Mouse (Mus musculus): Measurements from ENCODE around the gene Hoxb6.

Gene Hoxb6

DNA sequence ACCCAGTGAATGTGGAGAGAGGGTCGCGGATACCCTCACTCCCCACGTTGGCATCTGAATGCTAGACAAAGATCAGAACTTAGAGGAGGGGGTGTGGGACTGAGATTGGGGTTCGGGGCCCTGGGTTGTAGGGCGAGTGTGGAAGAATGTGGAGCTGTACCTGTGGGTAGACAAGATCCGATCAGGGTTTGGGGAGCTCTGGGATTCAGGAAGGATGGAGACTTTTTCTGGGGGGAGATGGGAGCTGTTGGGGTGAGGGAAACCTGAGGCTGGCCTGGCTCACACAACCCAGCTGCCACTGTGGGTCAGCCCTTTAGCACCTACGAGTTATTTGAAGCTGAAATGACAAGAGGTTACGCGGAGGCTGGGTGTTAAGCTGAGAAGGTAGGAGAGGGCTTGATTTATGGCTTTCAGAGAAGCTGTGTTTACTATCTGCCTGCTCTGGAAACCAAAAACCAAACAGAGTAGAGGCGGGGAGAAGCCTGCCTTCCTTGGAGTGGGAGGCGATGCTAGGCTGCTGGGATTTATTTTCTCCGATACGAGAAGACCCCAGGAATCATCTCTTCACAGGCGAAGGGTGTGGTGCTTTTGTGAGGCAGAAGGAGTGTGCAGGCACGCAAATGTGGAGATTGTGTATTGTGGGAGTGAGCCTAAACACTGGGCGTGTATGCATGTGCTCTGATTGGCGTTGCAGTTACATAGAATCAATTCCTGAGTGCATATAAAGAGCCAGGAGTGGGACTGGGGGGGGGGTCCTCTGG lies 41.1 kb downstream of the Hoxb6 start:
- no peak for DNase-seq (ENCODE audit: low read depth in 1 of 2, low spot score in 2 of 2)

DNA sequence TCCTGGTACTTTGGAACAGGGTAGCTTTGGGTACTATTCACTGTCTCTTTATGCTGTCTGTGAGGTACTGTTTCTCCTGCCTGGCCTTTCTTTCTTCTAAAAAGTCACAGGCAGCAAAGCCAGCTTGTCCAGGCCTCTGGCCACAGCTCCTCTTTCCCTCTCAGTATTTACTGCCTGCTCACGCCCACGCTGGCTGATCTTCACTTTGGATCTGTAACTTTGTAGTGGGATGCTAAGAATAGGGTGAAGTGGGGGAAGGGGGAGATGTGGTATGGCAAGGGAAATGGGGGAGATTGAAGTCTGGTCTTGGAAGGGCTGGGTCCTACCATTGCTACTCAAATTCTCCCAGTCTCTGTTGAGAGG lies 41.7 kb downstream of the Hoxb6 start:
- no peak for DNase-seq (ENCODE audit: low read depth in 1 of 2, low spot score in 2 of 2)

DNA sequence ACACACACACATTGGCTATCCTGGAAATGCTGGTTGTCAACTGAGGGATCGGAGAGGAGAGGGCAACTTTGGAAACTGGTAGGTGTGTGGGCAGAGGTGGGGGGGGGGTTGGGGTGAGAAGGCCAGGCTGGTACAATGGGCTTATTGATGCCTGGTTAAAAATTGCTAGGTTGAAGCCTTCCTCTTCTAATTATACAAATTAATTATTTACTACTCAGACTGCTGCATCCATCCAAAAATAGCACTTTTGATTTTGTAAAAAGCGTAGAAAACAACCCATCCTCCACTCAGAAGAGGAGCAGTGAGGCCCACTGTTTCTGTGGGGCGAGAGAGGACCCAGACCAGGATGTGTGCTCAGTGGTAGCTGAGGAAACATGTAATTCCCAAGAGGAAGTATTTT lies 42.7 kb downstream of the Hoxb6 start:
- no peak for DNase-seq (ENCODE audit: low read depth in 1 of 2, low spot score in 2 of 2)

DNA sequence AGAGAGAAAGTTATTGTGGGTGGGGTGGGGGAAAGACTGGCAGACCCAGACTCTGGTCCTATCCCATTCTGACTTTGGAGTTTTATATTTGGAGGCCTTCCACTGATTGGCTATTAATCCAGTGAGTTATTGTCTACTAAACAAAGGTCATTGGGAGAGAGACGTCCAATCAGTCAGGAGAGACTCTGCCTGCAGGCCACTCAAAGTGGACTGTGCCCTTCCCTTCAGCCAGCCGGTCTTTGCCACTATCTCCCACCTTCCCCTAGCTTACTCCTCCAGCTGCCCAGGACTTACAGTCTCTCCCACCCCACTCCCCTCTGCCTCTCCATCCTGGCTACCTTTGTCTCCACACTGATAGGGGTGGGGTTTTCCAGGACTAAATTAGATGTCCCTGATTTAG lies 44.3 kb downstream of the Hoxb6 start:
- DNase-seq (ENCODE audit: low read depth in 1 of 2, low spot score in 2 of 2) = no peak

DNA sequence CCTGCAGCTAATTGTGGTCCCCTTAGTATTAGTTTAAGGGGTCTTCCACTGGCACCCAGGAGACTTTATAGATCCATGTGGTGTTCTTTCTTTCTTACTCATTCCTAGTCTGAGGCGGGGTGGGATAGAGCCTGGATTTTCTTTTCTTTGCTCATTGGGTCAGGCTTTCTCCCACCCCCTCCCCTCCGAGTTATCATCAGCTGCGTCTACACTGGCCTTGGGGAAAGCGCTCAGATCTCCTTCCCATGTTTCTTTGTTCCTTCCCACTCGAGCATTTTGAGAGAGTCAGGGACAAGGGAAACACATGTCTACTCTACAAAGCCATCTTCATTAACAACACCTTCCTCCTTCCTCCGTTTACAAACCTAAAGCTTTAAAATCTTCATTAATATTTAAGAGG lies 44.8 kb downstream of the Hoxb6 start:
- no peak for DNase-seq (ENCODE audit: low read depth in 1 of 2, low spot score in 2 of 2)

DNA sequence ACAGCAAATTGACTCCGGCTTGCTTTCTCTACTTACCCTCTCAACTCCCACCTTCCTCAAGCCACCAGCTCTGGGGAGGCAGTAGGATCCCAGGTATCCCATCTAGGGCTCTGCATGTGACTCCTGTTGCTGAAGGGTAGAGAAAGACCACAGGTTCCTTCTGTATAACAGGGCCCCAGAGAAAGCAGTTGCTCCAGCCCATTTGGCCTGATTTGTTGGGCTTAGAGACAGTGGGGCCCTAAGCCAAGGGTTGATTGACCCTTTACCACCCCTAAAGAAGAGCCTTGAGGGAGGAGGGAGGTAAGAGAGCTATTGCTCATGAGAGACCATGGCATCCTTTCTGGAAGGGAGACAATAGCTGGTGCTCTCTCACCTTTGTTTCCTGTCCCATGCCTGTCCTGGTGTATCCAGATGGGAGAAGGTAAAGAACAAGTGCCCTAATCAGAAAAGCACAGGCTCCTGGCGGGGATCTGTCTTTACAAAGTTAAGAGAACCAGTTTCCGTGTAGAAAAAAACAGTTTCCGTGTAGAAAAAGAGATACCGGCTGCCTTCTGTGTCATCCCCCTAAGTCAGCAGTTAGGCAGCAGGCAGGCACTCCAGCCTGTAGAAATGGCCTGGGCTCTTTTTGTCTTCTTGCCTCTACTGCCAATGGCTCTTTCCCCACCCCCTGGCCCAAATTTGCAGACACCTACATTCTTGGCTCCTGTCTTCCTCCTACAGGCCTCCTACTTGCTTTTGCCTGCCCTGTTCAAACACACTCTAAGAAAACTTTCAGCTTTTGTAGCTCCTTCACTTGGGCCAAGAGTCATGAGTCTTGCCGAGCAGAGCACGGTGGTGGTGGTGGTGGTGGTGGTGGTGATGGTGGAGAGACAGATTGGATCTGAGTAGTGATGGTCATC lies 46.9 kb downstream of the Hoxb6 start:
- DNase-seq (ENCODE audit: low read depth in 1 of 2, low spot score in 2 of 2) = no peak

DNA sequence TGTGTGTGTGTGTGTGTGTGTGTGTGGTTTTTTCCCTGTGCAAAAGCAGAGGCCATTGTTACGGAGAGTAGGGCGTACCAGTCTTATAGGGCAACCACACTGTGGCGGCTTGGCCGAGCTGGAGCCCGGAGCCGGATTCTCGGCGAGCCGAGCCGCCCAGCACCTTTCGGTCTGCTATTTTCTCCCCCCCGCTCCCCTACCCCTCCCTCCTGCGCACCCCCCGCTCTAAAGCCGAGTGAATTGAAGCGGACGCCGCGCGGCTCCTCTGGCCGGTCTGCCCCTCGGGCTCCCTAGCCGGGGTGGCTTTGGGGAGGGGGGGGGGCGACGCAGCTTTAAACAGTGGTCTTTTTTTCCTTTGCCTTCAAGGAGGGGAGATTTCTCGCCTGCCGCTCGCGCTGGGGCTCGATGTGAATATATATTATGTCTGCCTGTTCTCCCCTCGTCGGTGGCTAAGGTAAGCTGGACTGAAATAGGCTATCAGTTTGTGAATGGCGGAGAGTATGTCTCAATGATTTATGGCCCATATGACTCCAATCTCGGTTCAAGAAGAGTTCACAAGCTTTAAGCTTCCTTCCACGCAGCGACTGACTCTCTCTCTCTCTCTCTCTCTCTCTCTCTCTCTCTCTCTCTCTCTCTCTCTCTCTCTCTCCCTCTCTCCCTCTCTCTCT lies 48.6 kb downstream of the Hoxb6 start:
- DNase-seq (ENCODE audit: low read depth in 1 of 2, low spot score in 2 of 2) = no peak

DNA sequence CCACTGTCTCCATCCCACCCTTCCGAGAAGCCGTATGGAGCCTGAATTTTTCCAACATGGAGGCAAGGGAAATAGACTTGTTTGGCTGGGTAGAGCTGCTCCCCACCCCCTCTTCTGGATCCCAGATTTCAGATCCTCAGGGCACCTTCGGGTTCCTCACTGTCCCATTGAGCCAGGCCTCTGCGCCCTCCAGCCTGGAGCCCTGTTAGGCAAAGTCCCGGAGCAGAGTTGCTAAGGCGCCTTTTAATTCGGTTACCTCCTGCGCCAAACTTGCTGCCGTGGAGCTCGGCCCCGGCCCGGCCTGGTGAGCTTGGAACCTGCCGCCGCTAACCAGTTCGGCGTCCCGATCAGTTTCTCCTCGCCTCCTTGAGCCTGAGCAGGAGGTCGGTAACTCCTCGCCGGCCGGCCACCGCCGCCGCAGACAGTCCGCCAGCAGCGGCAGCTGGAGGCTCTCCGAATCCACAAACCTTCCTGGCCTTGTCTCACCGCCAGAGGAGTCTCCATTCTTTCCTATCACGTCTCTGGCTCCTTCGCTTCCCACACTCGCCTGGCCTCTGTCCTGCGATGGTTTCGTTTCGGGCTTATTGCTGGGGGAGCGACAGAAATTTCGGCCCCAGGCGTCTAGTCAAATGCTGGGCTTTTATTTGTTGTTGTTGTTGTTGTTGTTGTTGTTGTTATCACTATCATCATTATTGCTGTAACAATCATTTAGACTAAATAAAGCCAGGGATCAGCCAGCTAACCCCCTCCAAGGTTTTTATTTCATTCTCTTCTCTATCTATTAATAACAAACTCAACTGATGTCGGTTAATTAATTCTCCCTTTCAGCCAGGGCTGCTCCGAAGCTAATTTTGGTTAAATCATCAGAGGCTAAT lies 49.7 kb downstream of the Hoxb6 start:
- DNase-seq (ENCODE audit: low read depth in 1 of 2, low spot score in 2 of 2) = no peak

DNA sequence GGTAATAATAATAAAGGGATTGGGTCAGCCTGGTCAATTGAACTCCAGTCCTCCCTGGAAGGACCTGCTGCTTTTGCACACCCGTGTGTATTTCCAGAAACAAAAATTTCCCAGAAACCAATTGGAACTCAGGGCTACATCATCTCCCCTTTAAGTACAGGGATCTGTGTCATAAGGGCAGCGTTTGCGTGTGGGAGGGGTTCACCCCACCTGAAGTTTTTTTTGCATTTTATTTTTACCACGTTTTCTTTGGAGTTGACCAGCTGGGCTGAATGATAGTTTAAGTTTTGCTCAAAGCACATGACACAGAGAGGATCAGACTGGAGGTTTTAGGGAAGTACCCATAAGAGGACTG lies 50.3 kb downstream of the Hoxb6 start:
- DNase-seq (ENCODE audit: low read depth in 1 of 2, low spot score in 2 of 2) = no peak

DNA sequence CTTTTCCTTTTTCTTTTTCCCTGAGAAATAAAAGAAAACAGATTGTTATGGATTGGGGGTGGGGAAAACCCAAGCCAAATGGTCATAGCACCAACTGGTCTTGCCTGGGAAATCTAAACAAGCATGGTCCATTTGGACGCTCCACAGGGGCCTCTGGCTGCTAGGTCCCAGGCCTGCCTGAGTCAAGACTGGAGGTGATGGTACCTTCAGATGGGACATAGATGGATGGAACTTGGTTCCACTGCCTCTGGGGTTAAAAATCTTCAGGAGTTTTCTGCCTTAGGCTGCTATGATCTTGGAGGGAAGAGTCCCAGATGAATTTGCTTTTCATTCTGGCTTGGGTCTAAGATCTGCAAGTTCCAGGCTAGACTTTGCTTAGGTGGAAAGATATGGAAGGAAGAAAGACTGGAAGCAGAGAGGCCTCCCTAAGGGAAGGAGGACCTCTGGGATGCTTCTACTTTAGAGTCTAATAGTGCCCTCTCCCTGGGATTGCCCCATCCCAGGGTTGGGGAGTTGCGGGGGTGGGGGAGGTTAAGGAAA lies 51.0 kb downstream of the Hoxb6 start:
- DNase-seq (ENCODE audit: low read depth in 1 of 2, low spot score in 2 of 2) = no peak

DNA sequence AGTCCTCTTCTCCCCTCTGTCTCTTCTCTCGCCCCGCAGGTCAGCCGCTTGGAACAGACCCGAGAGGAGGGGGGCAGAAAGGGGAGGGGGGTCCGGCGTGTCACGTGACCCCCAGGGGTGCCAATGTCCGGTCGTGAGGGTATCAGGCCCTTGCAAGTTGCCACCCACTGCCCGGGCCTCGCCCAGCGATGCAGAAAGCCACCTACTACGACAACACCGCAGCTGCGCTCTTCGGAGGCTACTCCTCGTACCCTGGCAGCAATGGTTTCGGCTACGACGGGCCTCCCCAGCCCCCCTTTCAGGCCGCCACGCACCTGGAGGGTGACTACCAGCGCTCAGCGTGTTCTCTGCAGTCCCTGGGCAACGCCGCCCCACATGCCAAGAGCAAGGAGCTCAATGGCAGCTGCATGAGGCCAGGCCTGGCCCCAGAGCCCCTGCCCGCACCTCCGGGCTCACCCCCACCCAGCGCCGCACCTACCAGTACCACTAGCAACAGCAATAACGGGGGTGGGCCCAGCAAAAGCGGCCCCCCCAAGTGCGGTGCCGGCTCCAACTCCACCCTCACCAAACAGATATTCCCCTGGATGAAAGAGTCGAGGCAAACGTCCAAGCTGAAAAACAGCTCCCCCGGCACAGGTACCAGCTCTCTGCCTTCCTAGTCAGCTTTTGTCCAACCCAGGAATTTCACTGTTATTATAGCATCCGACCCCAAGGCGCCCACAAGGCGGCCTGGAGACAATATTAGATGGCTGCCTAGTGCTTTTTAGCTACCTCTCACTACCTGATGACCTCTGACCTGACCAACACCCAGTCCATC lies 52.0 kb downstream of the Hoxb6 start:
- DNase-seq (ENCODE audit: low read depth in 1 of 2, low spot score in 2 of 2) = no peak

DNA sequence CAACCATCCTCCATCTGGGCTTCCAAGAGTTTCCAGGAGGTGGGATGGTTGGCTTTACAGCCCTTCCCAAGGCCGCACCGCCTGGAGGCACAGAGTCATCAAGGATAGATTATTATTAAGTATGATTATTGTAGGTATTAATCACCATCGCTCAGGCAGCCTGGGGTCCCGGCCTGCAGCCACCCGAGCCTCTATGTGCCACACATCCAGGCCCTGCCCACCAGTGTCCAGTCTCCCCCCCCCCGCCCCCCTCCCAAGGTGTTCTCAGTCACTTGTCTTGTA lies 52.5 kb downstream of the Hoxb6 start:
- no peak for DNase-seq (ENCODE audit: low read depth in 1 of 2, low spot score in 2 of 2)

DNA sequence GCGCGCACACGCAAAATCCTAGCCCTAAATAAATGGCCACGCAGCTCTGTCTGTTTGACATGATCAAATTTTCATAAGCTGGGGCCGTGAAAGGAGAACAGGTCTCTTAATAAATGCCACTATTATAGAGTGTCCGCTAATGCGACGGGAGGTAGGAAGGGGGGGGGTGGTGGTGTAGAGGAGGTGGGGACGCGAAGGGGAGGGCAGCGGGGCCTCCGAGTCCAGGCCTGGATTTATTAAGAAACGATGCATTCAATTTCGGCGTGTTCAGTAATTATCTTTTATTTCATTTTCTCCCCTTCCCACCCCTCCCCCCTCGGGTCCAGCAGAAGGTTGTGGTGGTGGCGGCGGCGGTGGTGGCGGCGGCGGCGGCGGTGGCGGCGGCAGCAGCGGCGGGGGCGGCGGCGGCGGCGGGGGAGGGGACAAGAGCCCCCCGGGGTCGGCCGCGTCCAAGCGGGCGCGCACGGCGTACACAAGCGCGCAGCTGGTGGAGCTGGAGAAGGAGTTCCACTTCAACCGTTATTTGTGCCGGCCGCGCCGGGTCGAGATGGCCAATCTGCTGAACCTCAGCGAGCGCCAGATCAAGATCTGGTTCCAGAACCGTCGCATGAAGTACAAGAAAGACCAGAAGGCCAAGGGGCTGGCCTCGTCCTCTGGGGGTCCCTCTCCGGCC lies 53.1 kb downstream of the Hoxb6 start:
- no peak for DNase-seq (ENCODE audit: low read depth in 1 of 2, low spot score in 2 of 2)

DNA sequence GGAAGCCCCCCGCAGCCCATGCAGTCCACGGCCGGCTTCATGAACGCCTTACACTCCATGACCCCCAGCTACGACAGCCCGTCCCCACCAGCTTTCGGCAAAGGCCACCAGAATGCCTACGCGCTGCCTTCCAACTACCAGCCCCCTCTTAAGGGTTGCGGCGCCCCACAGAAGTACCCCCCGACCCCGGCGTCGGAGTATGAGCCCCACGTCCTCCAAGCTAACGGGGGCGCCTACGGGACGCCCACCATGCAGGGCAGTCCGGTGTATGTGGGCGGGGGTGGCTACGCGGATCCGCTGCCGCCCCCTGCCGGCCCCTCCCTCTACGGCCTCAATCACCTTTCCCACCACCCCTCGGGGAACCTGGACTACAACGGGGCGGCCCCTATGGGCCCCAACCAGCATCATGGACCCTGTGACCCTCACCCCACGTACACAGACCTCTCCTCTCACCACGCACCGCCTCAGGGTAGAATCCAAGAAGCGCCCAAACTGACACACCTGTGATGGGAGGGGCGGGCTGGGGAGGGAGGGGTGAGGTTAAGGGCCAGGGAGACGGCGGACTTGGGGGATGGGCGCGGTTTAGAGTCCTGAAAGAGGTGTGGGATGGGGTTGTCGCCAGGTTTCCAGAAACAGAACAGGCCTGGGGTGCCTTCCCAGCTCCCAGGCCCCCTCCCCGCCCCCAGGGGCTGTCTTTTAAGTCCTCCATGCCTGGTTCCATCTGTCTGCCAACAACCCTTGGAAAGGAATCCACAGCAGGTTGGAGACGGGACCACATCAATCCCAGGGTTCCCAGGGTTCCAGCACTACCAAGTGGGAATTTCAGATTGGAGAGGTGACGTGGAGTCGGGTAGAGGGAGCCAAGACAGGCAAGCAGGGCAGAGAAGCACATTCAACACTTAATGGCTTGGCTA lies 53.9 kb downstream of the Hoxb6 start:
- DNase-seq (ENCODE audit: low read depth in 1 of 2, low spot score in 2 of 2) = no peak

DNA sequence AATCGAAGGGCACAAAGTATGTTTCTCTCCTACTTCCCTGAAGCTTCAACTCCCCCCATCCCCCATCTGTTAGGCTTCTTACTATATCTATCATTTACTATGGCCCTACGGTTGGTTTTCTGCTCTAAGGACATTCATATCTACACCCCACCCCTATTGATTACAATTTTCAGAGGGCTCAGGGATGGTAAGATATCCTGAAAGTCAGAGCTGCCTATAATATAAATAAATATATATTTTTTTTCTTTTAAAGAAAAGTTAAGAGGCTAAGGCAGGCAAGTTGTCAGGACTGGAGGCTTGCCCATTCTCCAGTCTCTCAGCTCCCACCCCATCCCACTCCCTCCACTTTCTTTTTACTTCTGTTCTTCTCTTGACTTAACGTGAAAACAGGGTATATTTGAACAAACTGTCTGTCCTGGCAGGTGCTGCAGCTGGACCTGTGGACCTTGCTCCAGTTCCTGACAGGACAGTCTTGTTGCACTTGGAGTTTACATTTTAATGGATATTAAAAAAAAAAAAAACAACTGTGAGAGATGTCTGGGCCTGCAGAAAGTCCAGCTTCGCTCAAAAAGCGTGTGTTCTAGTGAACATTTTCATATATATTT lies 54.7 kb downstream of the Hoxb6 start:
- DNase-seq (ENCODE audit: low read depth in 1 of 2, low spot score in 2 of 2) = no peak

DNA sequence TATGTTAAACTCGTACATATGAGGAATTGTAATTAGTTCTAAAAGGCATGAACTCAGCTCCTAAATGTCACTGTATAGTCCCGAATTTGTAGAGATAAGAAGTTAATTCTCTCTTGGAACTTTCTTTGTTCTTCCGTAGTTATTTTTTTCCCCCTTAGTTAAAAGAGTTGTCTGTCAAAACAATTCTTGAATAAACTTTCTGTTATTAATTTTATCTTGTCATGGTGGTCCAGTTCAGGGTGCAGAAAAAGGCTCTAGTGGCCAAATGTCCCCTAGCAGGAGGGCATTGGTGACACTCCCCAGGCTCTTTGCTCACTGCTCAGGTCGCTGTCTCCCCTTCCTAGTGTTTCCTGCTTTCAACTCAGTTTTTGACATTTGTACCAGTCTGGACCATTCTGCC lies 55.4 kb downstream of the Hoxb6 start:
- no peak for DNase-seq (ENCODE audit: low read depth in 1 of 2, low spot score in 2 of 2)

DNA sequence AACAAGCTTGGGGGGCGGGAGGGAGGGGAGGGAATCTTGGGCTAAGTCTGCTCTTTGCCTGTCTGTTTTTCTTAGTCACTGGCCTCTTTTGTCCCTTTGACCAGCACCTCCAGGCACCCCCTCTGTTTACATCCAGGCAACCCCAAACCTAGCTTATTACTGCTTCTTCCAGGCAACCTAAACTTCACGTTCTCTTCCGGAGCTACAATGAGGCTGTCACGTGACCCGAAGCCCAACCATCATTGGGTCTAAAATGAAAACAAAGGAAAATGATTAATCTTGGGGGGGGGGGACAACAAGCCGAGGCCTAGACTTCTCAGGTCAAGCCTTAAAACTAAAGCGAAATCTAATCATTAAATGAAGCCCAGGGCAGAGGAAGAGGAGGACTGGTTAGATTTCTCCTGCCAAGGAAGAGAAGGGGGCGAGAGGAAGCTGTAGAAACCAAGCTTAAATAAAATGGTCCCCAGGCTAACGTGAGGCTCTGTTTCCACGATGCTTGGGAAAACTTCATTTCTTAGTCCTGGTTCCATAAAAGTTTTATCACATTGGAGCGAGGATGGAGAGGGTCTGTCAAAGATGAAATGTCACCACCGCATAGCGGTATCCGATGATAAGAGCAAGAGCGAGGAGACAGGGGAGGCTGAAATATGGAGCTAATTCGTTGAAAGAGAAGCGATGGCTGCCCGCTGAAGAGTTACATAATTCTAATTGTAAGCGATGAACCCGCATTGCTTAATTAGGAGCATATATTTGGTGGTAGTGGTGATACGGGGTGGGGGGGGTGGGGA lies 56.1 kb downstream of the Hoxb6 start:
- DNase-seq (ENCODE audit: low read depth in 1 of 2, low spot score in 2 of 2) = no peak

DNA sequence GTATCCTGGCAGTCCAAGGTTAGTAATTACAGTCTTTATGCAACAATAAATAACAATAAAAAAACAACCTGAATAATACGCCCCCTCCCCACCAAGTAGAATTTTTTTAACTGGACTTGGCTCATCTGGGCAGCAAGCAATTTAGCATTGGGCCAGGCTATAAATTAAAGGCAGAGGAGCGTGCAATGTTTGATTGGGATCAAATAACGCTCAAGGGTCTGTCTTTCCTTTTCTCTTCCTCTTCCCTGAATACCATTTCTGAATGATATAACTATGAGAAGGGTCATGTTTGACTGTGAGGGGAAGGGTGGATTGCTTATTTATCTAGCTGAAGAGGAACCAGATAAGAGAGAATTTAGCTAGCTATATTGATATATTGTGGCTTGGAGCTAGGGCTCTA lies 56.7 kb downstream of the Hoxb6 start:
- no peak for DNase-seq (ENCODE audit: low read depth in 1 of 2, low spot score in 2 of 2)

Measured in monocyte, adult 2 months (primary cell).